Mouse (Mus musculus): ENCODE data around the gene Sh2d6. TPM values are rescaled to one million over a fixed set of nuclear protein-coding genes. Genes with fewer than 3 reads are reported as not detected.

Gene Sh2d6
- 0.78 and 0.79 TPM in 2 replicates for polyA plus RNA-seq (2012; rRNA removed)

DNA sequence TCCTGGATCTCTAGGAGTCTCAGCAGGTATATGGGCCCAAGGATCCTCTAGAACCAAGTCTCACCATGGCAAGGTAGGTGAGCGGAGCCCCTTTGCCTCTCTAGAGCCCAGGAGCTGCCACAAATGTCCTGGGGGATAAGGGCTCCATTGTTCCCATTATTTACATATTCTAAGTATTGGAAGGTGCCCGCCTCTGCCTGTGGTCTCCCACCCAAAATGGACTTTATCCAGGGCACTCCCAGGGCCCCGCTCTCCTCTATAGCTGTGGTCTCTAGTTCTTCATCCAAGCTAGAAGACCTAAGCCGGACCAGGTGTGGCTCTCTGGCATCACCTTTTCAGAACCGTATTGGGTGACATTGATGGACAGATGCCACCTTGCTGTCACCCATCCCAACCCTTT lies at the start of gene Sh2d6:
Gene Sh2d6 (minus strand): TSS at position 101 of the 400 bp plus-strand sequence.
- Histone ChIP-seq H3K27me3 (ENCODE audit: control insufficient read depth, insufficient read depth, low read length) (no peaks in the 10 kb centered on the region), H3K4me3 (replicated peaks; ENCODE audit: insufficient read depth, low read depth, low read length) (no peak within 1 kb of the TSS), H3K4me1 (ENCODE audit: control insufficient read depth, insufficient read depth, low read length) (no peaks in the 10 kb centered on the region), H3K27ac (ENCODE audit: insufficient read depth, low read length) (no peak within 1 kb of the TSS)
- no peak for DNase-seq
- TF ChIP-seq POLR2A (IDR thresholded peaks at IDR 0.05; ENCODE audit: borderline replicate concordance, insufficient read depth, low read length), result no peak
- no peak for TF ChIP-seq CTCF (IDR thresholded peaks at IDR 0.05; ENCODE audit: borderline replicate concordance, insufficient read depth, low read depth, low read length)
- 90% methylated on average over 5 of the region's 5 CpGs for WGBS

DNA sequence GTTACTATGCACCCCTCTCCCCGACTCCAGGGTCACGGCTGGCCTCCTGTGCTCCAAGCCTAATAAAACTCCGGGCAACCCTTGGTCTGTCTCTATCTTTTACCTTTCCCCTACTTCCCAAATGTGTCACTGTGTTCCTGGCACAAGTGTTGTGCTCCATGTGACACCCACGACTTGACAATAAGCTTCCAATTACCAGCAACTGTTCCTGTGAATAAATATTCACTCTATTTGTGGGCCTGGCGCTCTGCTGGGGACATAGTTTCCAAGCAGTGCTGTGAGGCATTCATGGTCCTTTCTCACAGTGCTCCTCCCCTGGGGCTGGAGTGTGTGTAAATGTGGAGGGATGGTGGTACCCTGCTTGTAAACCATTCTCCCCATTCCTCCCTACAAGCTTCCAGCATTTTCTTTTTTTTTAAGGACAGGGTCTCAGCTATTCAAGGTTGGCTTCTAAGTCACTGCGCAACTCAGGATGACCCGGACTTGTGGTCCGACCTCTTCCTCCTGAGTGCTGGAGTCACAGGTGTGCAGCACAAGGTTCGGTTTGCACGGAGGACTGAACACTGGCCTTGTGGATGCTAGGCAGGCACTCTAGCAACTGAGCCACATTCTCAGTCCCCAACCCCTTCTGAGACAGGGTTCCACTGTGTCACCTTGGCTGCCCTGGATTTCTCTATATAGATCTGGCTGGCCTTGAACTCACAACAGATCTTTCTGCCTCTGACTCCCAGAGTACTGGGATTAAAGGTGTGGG lies 49.3 kb upstream of the Sh2d6 start:
- DNase-seq, result no peak
- H3K4me3 ChIP-seq (replicated peaks; ENCODE audit: insufficient read depth, low read depth, low read length), result no peak overlapping the region
- no peak for TF ChIP-seq POLR2A (IDR thresholded peaks at IDR 0.05; ENCODE audit: borderline replicate concordance, insufficient read depth, low read length)
- no peak for TF ChIP-seq CTCF (IDR thresholded peaks at IDR 0.05; ENCODE audit: borderline replicate concordance, insufficient read depth, low read depth, low read length)
- WGBS, result 80% methylated on average over 10 of the region's 10 CpGs
- no peaks in the 10 kb centered on the region for H3K27me3 ChIP-seq (ENCODE audit: control insufficient read depth, insufficient read depth, low read length)
- H3K27ac ChIP-seq (ENCODE audit: insufficient read depth, low read length), result no peak overlapping the region
- no peaks in the 10 kb centered on the region for H3K4me1 ChIP-seq (ENCODE audit: control insufficient read depth, insufficient read depth, low read length)

DNA sequence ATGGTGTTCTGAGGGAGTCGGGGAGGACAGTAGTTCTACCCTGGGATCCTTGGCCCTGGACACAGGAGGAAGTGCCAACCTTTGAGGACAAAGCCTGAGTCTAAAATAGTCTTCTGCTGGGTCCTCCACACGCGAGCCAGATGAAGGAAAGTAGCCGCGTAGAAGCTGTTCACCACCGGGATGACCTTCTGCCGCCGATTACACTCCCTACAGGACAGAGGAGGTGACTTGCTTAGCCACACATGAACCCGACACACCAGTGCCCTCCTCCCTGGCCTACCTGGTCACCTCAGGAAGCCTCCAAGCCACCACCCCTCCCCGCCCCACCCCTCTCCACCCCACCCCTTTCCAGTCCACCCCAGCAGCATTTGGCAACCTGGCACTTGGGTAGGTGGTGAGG lies 47.2 kb upstream of the Sh2d6 start:
- TF ChIP-seq CTCF (IDR thresholded peaks at IDR 0.05; ENCODE audit: borderline replicate concordance, insufficient read depth, low read depth, low read length) (no peak), POLR2A (IDR thresholded peaks at IDR 0.05; ENCODE audit: borderline replicate concordance, insufficient read depth, low read length) (no peak)
- 79% methylated on average over 10 of the region's 10 CpGs for WGBS
- no peaks in the 10 kb centered on the region for H3K4me1 ChIP-seq (ENCODE audit: control insufficient read depth, insufficient read depth, low read length)

DNA sequence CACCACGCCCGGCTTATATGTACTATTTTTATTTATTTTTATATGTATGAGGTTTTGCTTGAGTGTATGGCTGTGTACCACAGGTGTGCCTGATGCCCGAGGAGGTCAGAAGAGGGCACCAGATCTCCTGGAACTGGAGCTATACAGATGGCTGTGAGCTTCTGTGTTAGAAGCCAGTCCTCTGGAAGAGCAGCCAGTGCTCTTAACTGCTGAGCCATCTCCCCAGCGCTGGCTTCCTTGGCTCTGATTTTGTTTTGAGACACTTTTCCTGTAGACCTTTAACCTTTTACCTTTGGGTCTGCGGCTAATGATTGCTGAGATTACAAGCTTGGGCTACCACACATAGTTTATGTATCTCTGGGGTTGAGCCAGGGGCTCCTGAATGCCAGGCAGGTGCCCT lies 46.0 kb upstream of the Sh2d6 start:
- H3K4me3 ChIP-seq (replicated peaks; ENCODE audit: insufficient read depth, low read depth, low read length), result no peak overlapping the region
- H3K4me1 ChIP-seq (ENCODE audit: control insufficient read depth, insufficient read depth, low read length), result peaks cover 6% of the 10 kb centered on the region
- DNase-seq, result no peak
- no peak for TF ChIP-seq CTCF (IDR thresholded peaks at IDR 0.05; ENCODE audit: borderline replicate concordance, insufficient read depth, low read depth, low read length)
- no peak overlapping the region for H3K27ac ChIP-seq (ENCODE audit: insufficient read depth, low read length)
- 74% methylated on average over 5 of the region's 5 CpGs for WGBS
- H3K27me3 ChIP-seq (ENCODE audit: control insufficient read depth, insufficient read depth, low read length), result no peaks in the 10 kb centered on the region

More for the DNA sequence above, 47.2 kb upstream of the Sh2d6 start:
- DNase-seq, result no peak
- Histone ChIP-seq H3K27ac (ENCODE audit: insufficient read depth, low read length) (no peak overlapping the region), H3K27me3 (ENCODE audit: control insufficient read depth, insufficient read depth, low read length) (no peaks in the 10 kb centered on the region), H3K4me3 (replicated peaks; ENCODE audit: insufficient read depth, low read depth, low read length) (no peak overlapping the region)

DNA sequence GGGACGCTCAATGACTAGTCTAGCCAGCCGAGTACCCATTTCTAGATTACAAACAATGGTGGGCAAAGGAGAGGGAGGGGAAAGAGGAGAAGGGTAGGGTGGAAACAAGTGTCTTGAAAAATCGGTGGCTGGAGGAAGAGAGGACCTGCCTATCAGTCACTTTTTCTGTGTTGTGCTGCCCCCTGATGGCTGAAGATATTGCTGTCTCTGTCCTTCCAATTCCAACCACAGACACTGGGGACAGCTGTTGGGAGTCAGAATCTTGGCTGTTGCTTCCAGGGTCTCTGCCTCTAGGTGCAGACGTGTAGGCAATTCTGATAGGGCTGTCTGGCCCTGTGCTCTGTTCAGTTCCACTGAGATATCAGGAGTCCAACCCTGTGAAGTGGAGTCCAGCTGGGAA lies 44.5 kb upstream of the Sh2d6 start:
- TF ChIP-seq CTCF (IDR thresholded peaks at IDR 0.05; ENCODE audit: borderline replicate concordance, insufficient read depth, low read depth, low read length) (peak; percentile 87), POLR2A (IDR thresholded peaks at IDR 0.05; ENCODE audit: borderline replicate concordance, insufficient read depth, low read length) (no peak)
- WGBS, result 2% methylated on average over 4 of the region's 4 CpGs

DNA sequence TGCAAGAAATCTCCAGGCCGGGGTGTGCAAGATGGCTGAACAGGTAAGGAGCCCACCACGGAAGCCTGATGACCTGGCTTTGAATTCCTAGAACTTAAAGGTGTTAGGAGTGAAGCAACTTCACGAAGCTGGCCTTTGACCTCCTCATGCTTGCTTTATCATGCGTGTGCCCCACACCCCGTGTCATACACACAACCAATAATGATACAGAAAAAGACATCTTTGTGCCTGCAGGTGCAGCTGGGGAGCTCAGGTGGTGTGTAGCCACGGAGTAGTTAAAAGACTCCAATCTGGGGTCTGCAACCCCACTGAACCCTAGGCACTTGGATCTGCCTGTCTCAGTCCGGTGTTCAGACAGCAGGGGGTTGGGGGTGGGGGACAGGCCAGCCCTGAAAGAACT lies 44.0 kb upstream of the Sh2d6 start:
- DNase-seq, result no peak
- Histone ChIP-seq H3K4me1 (ENCODE audit: control insufficient read depth, insufficient read depth, low read length) (peaks cover 7% of the 10 kb centered on the region), H3K27ac (ENCODE audit: insufficient read depth, low read length) (no peak overlapping the region), H3K4me3 (replicated peaks; ENCODE audit: insufficient read depth, low read depth, low read length) (no peak overlapping the region), H3K27me3 (ENCODE audit: control insufficient read depth, insufficient read depth, low read length) (no peaks in the 10 kb centered on the region)
- 72% methylated on average over 7 of the region's 7 CpGs for WGBS
- no peak for TF ChIP-seq POLR2A (IDR thresholded peaks at IDR 0.05; ENCODE audit: borderline replicate concordance, insufficient read depth, low read length)
- TF ChIP-seq CTCF (IDR thresholded peaks at IDR 0.05; ENCODE audit: borderline replicate concordance, insufficient read depth, low read depth, low read length), result no peak

More for the DNA sequence above, 44.5 kb upstream of the Sh2d6 start:
- H3K27me3 ChIP-seq (ENCODE audit: control insufficient read depth, insufficient read depth, low read length), result no peaks in the 10 kb centered on the region
- H3K27ac ChIP-seq (ENCODE audit: insufficient read depth, low read length), result no peak overlapping the region
- peak; percentile 76 to 85 for DNase-seq
- H3K4me1 ChIP-seq (ENCODE audit: control insufficient read depth, insufficient read depth, low read length), result peaks cover 7% of the 10 kb centered on the region
- H3K4me3 ChIP-seq (replicated peaks; ENCODE audit: insufficient read depth, low read depth, low read length), result no peak overlapping the region

DNA sequence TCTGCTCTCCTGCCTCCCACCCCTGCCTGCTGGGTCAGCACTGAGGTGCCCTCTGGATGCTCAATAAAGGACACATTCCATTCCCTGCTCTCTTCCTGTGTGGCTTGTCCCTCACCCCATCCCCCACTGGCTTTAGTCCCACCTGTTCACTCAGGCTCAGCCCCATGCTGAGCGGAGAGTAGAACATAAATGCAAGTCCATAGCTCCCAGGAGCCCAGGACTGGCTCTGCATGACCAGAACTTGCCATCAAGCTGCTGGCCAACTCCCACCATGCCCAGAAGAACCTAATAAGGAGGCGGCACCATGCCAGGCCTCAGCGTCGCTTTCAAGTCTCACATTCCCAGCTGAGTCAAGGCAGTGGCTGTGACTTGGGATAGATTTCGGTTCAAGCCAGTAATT lies 41.4 kb upstream of the Sh2d6 start:
- no peak overlapping the region for H3K4me3 ChIP-seq (replicated peaks; ENCODE audit: insufficient read depth, low read depth, low read length)
- no peak for DNase-seq
- WGBS, result 29% methylated on average over 5 of the region's 5 CpGs
- H3K4me1 ChIP-seq (ENCODE audit: control insufficient read depth, insufficient read depth, low read length), result peaks cover 7% of the 10 kb centered on the region
- no peak overlapping the region for H3K27ac ChIP-seq (ENCODE audit: insufficient read depth, low read length)
- no peaks in the 10 kb centered on the region for H3K27me3 ChIP-seq (ENCODE audit: control insufficient read depth, insufficient read depth, low read length)
- TF ChIP-seq POLR2A (IDR thresholded peaks at IDR 0.05; ENCODE audit: borderline replicate concordance, insufficient read depth, low read length), result no peak
- TF ChIP-seq CTCF (IDR thresholded peaks at IDR 0.05; ENCODE audit: borderline replicate concordance, insufficient read depth, low read depth, low read length), result no peak

DNA sequence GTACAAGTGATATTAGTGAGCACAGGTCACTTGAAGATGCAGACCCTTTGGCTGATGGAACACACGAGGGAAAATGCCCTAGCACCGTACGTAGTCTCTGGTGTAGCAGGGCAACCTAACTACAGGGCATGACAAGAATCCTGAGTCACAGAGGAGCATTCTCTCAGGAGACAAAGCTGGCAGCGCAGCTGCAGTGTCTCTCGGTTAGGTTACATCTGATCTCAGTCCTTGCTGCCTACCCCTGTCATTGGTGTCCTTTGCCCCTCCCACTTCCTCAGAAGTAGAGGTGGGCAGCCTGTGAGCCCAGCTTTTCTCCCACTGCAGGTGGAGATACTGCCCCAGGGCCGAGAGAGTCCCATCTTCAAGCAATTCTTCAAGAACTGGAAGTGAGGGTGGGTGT lies 41.0 kb upstream of the Sh2d6 start:
- no peak for DNase-seq
- Histone ChIP-seq H3K4me1 (ENCODE audit: control insufficient read depth, insufficient read depth, low read length) (peaks cover 7% of the 10 kb centered on the region), H3K27ac (ENCODE audit: insufficient read depth, low read length) (no peak overlapping the region), H3K4me3 (replicated peaks; ENCODE audit: insufficient read depth, low read depth, low read length) (no peak overlapping the region), H3K27me3 (ENCODE audit: control insufficient read depth, insufficient read depth, low read length) (no peaks in the 10 kb centered on the region)
- 64% methylated on average over 6 of the region's 6 CpGs for WGBS
- TF ChIP-seq CTCF (IDR thresholded peaks at IDR 0.05; ENCODE audit: borderline replicate concordance, insufficient read depth, low read depth, low read length) (no peak), POLR2A (IDR thresholded peaks at IDR 0.05; ENCODE audit: borderline replicate concordance, insufficient read depth, low read length) (no peak)
